Mouse (Mus musculus): ENCODE data around the gene Tgoln1.

DNA sequence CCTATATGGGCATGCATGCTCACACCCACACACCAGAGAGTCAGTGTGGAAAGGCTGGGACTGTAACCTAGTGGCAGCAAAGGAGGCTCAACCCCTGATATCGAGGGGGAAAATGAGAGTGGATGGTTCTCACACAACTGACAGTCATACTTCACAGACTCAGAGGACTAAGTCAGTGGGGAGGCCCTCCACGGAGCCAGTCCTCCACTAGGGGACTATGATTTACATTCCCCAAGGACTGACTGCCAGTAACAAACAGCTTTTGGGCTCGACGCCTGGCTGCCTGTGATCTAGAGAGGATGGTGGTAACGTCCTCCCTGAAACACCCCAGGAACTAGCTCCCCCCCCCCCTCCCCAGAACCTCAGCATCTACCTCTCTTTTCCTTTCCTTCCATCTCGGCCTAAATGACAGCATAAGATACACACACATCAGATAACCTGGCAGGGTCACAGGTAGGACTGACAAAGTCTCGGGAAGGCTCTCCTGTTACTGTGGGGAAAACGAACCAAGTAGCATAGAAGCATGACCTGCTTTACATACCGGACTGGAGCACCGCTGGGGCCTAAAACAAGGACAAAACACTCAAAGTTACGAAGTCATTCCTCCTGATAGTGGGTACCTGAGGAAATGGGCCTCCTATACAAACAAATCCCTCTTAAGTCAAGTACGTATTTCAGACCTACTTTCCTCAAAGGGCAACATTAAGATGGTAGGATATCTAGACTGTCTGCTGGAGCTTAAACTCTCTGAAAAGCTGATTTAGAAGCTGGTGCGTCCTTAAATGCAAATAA, 19.5 kb downstream of the Tgoln1 start:
- TF ChIP-seq GATA2 (IDR thresholded peaks at IDR 0.05; ENCODE audit: borderline replicate concordance, low read depth, low read length) (no peak), CTCF (IDR thresholded peaks at IDR 0.05; ENCODE audit: low read depth, low read length) (no peak), TAL1 (conservative IDR thresholded peaks at IDR 0.05; ENCODE audit: low read depth, low read length) (no peak), GATA1 (IDR thresholded peaks at IDR 0.05; ENCODE audit: borderline replicate concordance, low read length) (no peak), POLR2AphosphoS5 (IDR thresholded peaks at IDR 0.05; ENCODE audit: insufficient replicate concordance, low read depth, low read length) (no peak)
